Mouse (Mus musculus) limb, embryonic 14.5 days (tissue): Measurements from ENCODE around the gene Ccdc7a. TPM values are rescaled to one million over a fixed set of nuclear protein-coding genes. Genes with fewer than 3 reads are reported as not detected.

Experiments used
- ATAC-seq: fragments of 200-750 bp; cut with Nextera tagmentation; 2 replicates; pipeline ENCODE4 v1.8.0; 2017; ENCODE audit warnings: low read depth, moderate number of reproducible peaks, moderate TSS enrichment; ENCODE audit not compliant: low FRiP score
- DNase-seq: peaks from one replicate; pipeline ENCODE4 v3.0.0-alpha.2; 2015; ENCODE audit warnings: low spot score
- H3K27ac ChIP-seq: fragments of 300-500 bp; sonication (generic); replicated peaks from 2 replicates; pipeline ENCODE4 v1.5.1; 2014; ENCODE audit warnings: low read depth, mild to moderate bottlenecking, low read length, moderate library complexity, mixed read lengths
- H3K27me3 ChIP-seq: fragments of 300-500 bp; sonication (generic); 2 replicates; pipeline ENCODE4 v1.6.1; 2014; ENCODE audit warnings: low read length, mixed read lengths; ENCODE audit not compliant: control insufficient read depth, insufficient read depth
- H3K36me3 ChIP-seq: fragments of 300-500 bp; sonication (generic); 2 replicates; pipeline ENCODE4 v1.6.1; 2014; ENCODE audit warnings: mild to moderate bottlenecking, low read length, moderate library complexity, mixed read lengths; ENCODE audit not compliant: control insufficient read depth, insufficient read depth
- H3K4me1 ChIP-seq: fragments of 300-500 bp; sonication (generic); 2 replicates; pipeline ENCODE4 v1.6.1; 2014; ENCODE audit warnings: antibody characterized with exemption, low read length, mixed read lengths; ENCODE audit not compliant: control insufficient read depth, insufficient read depth
- H3K4me2 ChIP-seq: fragments of 300-500 bp; sonication (generic); replicated peaks from 2 replicates; pipeline ENCODE4 v1.6.1; 2014; ENCODE audit warnings: low read depth, mild to moderate bottlenecking, low read length, moderate library complexity; ENCODE audit not compliant: severe bottlenecking
- H3K4me3 ChIP-seq: fragments of 300-500 bp; sonication (generic); replicated peaks from 2 replicates; pipeline ENCODE4 v1.5.1; 2014; ENCODE audit warnings: low read length
- H3K9ac ChIP-seq: fragments of 300-500 bp; sonication (generic); 2 replicates; pipeline ENCODE4 v1.6.1; 2014; ENCODE audit warnings: mild to moderate bottlenecking, low read depth, low read length, moderate library complexity; ENCODE audit not compliant: severe bottlenecking
- H3K9me3 ChIP-seq: fragments of 300-500 bp; sonication (generic); 2 replicates; pipeline ENCODE4 v1.6.1; 2016; ENCODE audit warnings: low read length; ENCODE audit not compliant: control insufficient read depth
- POLR2A ChIP-seq: fragments of 200-500 bp; IDR thresholded peaks from 2 replicates; pipeline ENCODE4 v1.8.0; 2012; ENCODE audit warnings: inconsistent platforms, mild to moderate bottlenecking, moderate library complexity, borderline replicate concordance; ENCODE audit not compliant: insufficient read depth, insufficient read length; ENCODE audit errors: extremely low read depth
- WGBS: fragments of 180-500 bp; shearing (Covaris S2); extraction: QIAGEN DNeasy Blood & Tissue Kit; methylation state at CpG from one replicate; pipeline ENCODE4 v1.1.7; 2014; 5-methylcytosine and 5-hydroxymethylcytosine counted together
- polyA plus RNA-seq, 2 experiments: library from polyadenylated mRNA; depleted of rRNA in 1 of 2; stranded (reverse) in 1 of 2; unstranded in 1 of 2; fragments of >200 nt; fragmentation: Nextera tagmentation in 1 of 2; extraction: Ambion mirVana in 1 of 2; gene quantifications; 2 replicates each; pipeline versions ENCODE4 v1.2.1 to v1.2.3; 2012 to 2014

Gene Ccdc7a
- polyA plus RNA-seq, 2 experiments = not detected

DNA sequence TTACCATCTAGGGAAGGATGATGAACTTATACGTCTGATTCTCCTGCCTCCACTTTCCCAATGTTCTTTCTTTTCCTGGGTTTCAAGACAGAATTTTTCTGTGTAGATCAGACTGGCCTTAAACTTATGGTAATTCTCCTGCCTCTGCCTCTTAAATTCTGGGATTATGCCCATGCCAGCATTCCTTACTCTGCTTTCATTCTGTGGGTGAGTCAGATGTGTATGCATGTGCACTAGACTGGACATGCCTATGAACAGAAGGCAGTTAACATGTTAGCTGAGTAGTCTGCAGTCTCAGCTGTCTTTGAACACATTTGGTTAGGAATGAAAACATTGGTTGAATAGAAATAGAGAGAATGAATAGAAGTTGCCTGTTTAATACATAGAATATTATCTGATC, 360.9 kb downstream of the Ccdc7a start:
- Histone ChIP-seq H3K4me2 (no peak overlapping the region), H3K36me3 (peaks cover 27% of the 10 kb centered on the region), H3K4me1 (no peaks in the 10 kb centered on the region), H3K4me3 (no peak overlapping the region), H3K27me3 (no peaks in the 10 kb centered on the region), H3K9me3 (no peaks in the 10 kb centered on the region), H3K9ac (no peak overlapping the region), H3K27ac (no peak overlapping the region)
- no peak for TF ChIP-seq POLR2A
- DNase-seq (no peak), ATAC-seq (no peak)
- WGBS = 82% methylated on average over 1 of the region's 1 CpGs

DNA sequence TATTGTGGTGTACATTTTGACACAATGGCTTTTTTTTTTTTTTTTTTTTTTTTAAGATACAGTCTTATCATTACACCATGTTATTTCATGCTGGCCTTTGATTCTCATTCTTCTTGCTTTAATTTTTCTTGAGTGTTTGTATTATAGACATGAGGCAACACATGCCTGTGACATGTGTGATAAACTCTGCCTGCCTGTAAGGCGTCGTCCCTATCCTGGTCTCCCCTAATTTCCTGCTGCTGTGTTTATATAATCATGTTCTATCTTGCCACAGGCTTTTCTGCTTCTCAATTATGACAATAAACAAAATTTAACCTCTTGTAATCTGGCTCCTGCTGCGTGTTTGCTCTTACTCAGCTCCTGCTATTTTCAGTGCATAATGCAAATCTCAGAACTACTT, 367.4 kb downstream of the Ccdc7a start:
- ATAC-seq (no peak), DNase-seq (no peak)
- no peak overlapping the region for H3K4me3 ChIP-seq
- no peak overlapping the region for H3K27ac ChIP-seq
- H3K4me1 ChIP-seq = no peaks in the 10 kb centered on the region
- no peak overlapping the region for H3K9ac ChIP-seq
- no peak overlapping the region for H3K4me2 ChIP-seq
- no peak for TF ChIP-seq POLR2A
- H3K27me3 ChIP-seq = no peaks in the 10 kb centered on the region
- H3K9me3 ChIP-seq = no peaks in the 10 kb centered on the region
- no peaks in the 10 kb centered on the region for H3K36me3 ChIP-seq
- WGBS = 83% methylated on average over 3 of the region's 3 CpGs

DNA sequence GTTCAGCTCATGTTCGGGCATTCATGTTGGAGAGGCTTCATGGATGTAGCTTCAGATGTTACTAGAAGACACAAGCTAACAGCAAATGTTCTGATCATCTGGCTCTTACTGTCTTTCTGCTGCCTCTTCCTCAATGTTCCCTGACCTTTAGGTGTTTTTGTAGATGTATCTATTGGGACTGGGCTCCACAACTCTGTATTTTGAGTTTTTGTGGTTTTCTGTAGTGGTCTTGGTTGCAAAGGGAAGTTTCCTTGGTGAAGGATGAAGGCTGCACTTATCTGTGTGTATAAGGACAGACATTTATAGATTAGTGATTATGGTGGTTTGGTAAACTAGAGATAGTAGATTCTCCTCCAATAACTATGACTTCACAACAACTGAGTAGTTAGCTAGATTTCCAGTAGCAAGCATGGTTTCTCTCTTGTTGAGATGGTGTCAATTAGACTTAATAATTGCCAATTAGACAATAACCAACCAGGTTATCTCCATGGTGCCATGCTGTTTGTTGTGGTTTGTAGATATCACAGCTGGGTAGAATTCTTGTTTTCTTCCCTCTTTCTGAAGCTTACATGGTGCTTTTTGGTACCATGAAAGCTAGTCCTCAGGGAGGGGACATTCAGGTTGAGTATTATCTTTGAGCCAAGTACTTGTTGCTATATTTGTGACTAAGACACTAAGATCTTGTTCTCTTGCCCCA, 368.5 kb downstream of the Ccdc7a start:
- no peaks in the 10 kb centered on the region for H3K27me3 ChIP-seq
- H3K4me3 ChIP-seq = no peak overlapping the region
- H3K9ac ChIP-seq = no peak overlapping the region
- no peaks in the 10 kb centered on the region for H3K9me3 ChIP-seq
- H3K36me3 ChIP-seq = no peaks in the 10 kb centered on the region
- no peak overlapping the region for H3K4me2 ChIP-seq
- no peak for ATAC-seq
- 96% methylated on average over 1 of the region's 1 CpGs for WGBS
- H3K27ac ChIP-seq = no peak overlapping the region
- no peaks in the 10 kb centered on the region for H3K4me1 ChIP-seq
- no peak for DNase-seq
- no peak for TF ChIP-seq POLR2A

DNA sequence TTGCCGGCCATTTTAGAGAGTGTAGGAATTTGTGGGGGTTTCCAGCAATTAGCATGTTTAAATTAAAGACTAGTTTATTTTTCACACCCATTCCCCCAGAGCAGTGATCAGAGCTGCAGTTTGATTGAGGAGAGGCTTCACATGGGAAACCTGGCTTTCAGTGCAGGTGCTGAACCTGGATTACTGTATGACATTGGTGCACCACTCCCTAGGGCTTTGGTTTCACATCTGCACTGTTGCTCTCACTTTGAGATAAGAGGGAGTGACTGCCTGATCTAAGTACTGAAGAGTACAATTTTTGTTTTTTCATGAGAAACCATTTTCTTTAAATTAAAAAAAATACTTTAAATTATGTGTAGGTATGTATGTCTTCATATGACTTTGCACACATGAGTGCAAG, 375.3 kb downstream of the Ccdc7a start:
- H3K4me1 ChIP-seq = peaks cover 13% of the 10 kb centered on the region
- no peak overlapping the region for H3K9ac ChIP-seq
- H3K36me3 ChIP-seq = no peaks in the 10 kb centered on the region
- H3K4me2 ChIP-seq = no peak overlapping the region
- TF ChIP-seq POLR2A = no peak
- no peak for ATAC-seq
- H3K27ac ChIP-seq = no peak overlapping the region
- no peak overlapping the region for H3K4me3 ChIP-seq
- H3K9me3 ChIP-seq = no peaks in the 10 kb centered on the region
- no peak for DNase-seq
- no peaks in the 10 kb centered on the region for H3K27me3 ChIP-seq
- 77% methylated on average over 1 of the region's 1 CpGs for WGBS

DNA sequence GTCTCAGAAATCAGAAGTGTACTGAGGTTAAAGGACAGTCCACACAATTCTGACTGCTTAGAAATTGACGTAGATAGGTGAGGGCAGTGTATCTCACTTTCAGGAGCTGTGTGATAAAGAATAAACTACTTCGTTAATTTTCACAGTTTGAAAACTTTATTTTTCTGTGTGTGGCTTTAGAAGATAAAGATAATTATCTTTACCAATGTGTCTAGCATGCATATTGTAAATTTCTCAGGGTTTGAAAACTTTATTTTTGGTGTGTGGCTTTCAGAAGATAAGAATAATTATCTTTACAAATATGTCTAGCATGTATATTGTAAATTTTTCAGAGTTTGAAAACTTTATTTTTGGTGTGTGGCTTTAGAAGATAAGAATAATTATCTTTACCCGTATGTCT, 376.6 kb downstream of the Ccdc7a start:
- 84% methylated on average over 3 of the region's 3 CpGs for WGBS
- Histone ChIP-seq H3K4me2 (no peak overlapping the region), H3K9ac (no peak overlapping the region), H3K4me1 (peaks cover 16% of the 10 kb centered on the region), H3K9me3 (no peaks in the 10 kb centered on the region), H3K4me3 (no peak overlapping the region), H3K27ac (no peak overlapping the region), H3K36me3 (no peaks in the 10 kb centered on the region), H3K27me3 (no peaks in the 10 kb centered on the region)
- DNase-seq (no peak), ATAC-seq (no peak)
- no peak for TF ChIP-seq POLR2A
